Mouse (Mus musculus): ENCODE data around the gene Ptgs1. TPM values are rescaled to one million over a fixed set of nuclear protein-coding genes. Genes with fewer than 3 reads are reported as not detected.
A peak's percentile ranks its signal among the peaks of the same experiment; 100 is the strongest.

Gene Ptgs1
- polyA plus RNA-seq, 1 experiment, result 25.6 TPM

GRCm38 (mm10) chr2:36203011-36203825 lies 27.0 kb upstream of the Ptgs1 start:
- TF ChIP-seq CTCF (conservative IDR thresholded peaks at IDR 0.05; ENCODE audit: insufficient read depth, insufficient read length, low read depth, low read length), result no peak
- TF ChIP-seq POLR2A (IDR thresholded peaks at IDR 0.05; ENCODE audit: low read depth, low read length), result no peak
- peak; percentile 30 for DNase-seq
- WGBS, result 9% methylated on average over 39 of the region's 39 CpGs

GRCm38 (mm10) chr2:36204595-36204994 lies 25.6 kb upstream of the Ptgs1 start:
- H3K27me3 ChIP-seq (replicated peaks; ENCODE audit: control insufficient read depth, insufficient read depth, low read length), result no peaks in the 10 kb centered on the region

More at GRCm38 (mm10) chr2:36203011-36203825, 27.0 kb upstream of the Ptgs1 start:
- Histone ChIP-seq H3K36me3 (ENCODE audit: control insufficient read depth, insufficient read depth, low read length) (no peaks in the 10 kb centered on the region), H3K4me3 (ENCODE audit: insufficient read depth, low read depth, low read length) (0 out of 2 replicates have a peak overlapping the region, but pooled peaks have one; percentile 6), H3K4me1 (ENCODE audit: control insufficient read depth, insufficient read depth, low read length) (no peaks in the 10 kb centered on the region), H3K27ac (ENCODE audit: insufficient read depth, low read depth, low read length) (no peak overlapping the region), H3K27me3 (replicated peaks; ENCODE audit: control insufficient read depth, insufficient read depth, low read length) (no peaks in the 10 kb centered on the region)

GRCm38 (mm10) chr2:36207071-36207470 lies 23.2 kb upstream of the Ptgs1 start:
- no peaks in the 10 kb centered on the region for H3K36me3 ChIP-seq (ENCODE audit: control insufficient read depth, insufficient read depth, low read length)
- no peak overlapping the region for H3K27ac ChIP-seq (ENCODE audit: insufficient read depth, low read depth, low read length)
- H3K27me3 ChIP-seq (replicated peaks; ENCODE audit: control insufficient read depth, insufficient read depth, low read length), result no peaks in the 10 kb centered on the region
- no peak overlapping the region for H3K4me3 ChIP-seq (ENCODE audit: insufficient read depth, low read depth, low read length)
- WGBS, result 80% methylated on average over 11 of the region's 11 CpGs
- H3K4me1 ChIP-seq (ENCODE audit: control insufficient read depth, insufficient read depth, low read length), result no peaks in the 10 kb centered on the region
- DNase-seq, result no peak
- no peak for TF ChIP-seq CTCF (conservative IDR thresholded peaks at IDR 0.05; ENCODE audit: insufficient read depth, insufficient read length, low read depth, low read length)
- TF ChIP-seq POLR2A (IDR thresholded peaks at IDR 0.05; ENCODE audit: low read depth, low read length), result no peak

More at GRCm38 (mm10) chr2:36204595-36204994, 25.6 kb upstream of the Ptgs1 start:
- H3K4me1 ChIP-seq (ENCODE audit: control insufficient read depth, insufficient read depth, low read length), result no peaks in the 10 kb centered on the region
- H3K36me3 ChIP-seq (ENCODE audit: control insufficient read depth, insufficient read depth, low read length), result no peaks in the 10 kb centered on the region
- H3K27ac ChIP-seq (ENCODE audit: insufficient read depth, low read depth, low read length), result no peak overlapping the region
- no peak for DNase-seq
- TF ChIP-seq CTCF (conservative IDR thresholded peaks at IDR 0.05; ENCODE audit: insufficient read depth, insufficient read length, low read depth, low read length) (no peak), POLR2A (IDR thresholded peaks at IDR 0.05; ENCODE audit: low read depth, low read length) (no peak)
- 82% methylated on average over 4 of the region's 4 CpGs for WGBS
- H3K4me3 ChIP-seq (ENCODE audit: insufficient read depth, low read depth, low read length), result no peak overlapping the region

GRCm38 (mm10) chr2:36210796-36211195 lies 19.4 kb upstream of the Ptgs1 start:
- no peaks in the 10 kb centered on the region for H3K27me3 ChIP-seq (replicated peaks; ENCODE audit: control insufficient read depth, insufficient read depth, low read length)
- no peak overlapping the region for H3K4me3 ChIP-seq (ENCODE audit: insufficient read depth, low read depth, low read length)
- TF ChIP-seq CTCF (conservative IDR thresholded peaks at IDR 0.05; ENCODE audit: insufficient read depth, insufficient read length, low read depth, low read length) (no peak), POLR2A (IDR thresholded peaks at IDR 0.05; ENCODE audit: low read depth, low read length) (no peak)
- no peaks in the 10 kb centered on the region for H3K36me3 ChIP-seq (ENCODE audit: control insufficient read depth, insufficient read depth, low read length)
- DNase-seq, result peak; percentile 58
- WGBS, result 14% methylated on average over 34 of the region's 34 CpGs
- H3K27ac ChIP-seq (ENCODE audit: insufficient read depth, low read depth, low read length), result no peak overlapping the region
- no peaks in the 10 kb centered on the region; the same call in 1 of the 2 replicates for H3K4me1 ChIP-seq (ENCODE audit: control insufficient read depth, insufficient read depth, low read length)

- 49% methylated on average over 7 of the region's 7 CpGs for WGBS
Observed at GRCm38 (mm10) chr2:36211785-36212184, 18.4 kb upstream of the Ptgs1 start.

GRCm38 (mm10) chr2:36213108-36213507 lies 17.1 kb upstream of the Ptgs1 start:
- Histone ChIP-seq H3K4me3 (ENCODE audit: insufficient read depth, low read depth, low read length) (no peak overlapping the region), H3K36me3 (ENCODE audit: control insufficient read depth, insufficient read depth, low read length) (no peaks in the 10 kb centered on the region), H3K27ac (ENCODE audit: insufficient read depth, low read depth, low read length) (no peak overlapping the region), H3K27me3 (replicated peaks; ENCODE audit: control insufficient read depth, insufficient read depth, low read length) (no peaks in the 10 kb centered on the region), H3K4me1 (ENCODE audit: control insufficient read depth, insufficient read depth, low read length) (peaks cover 12% of the 10 kb centered on the region)
- WGBS, result 26% methylated on average over 7 of the region's 7 CpGs
- peak; percentile 67 for DNase-seq
- TF ChIP-seq POLR2A (IDR thresholded peaks at IDR 0.05; ENCODE audit: low read depth, low read length) (no peak), CTCF (conservative IDR thresholded peaks at IDR 0.05; ENCODE audit: insufficient read depth, insufficient read length, low read depth, low read length) (no peak)

More at GRCm38 (mm10) chr2:36211785-36212184, 18.4 kb upstream of the Ptgs1 start:
- H3K27ac ChIP-seq (ENCODE audit: insufficient read depth, low read depth, low read length), result no peak overlapping the region
- H3K4me1 ChIP-seq (ENCODE audit: control insufficient read depth, insufficient read depth, low read length), result peaks cover 1% of the 10 kb centered on the region
- no peaks in the 10 kb centered on the region for H3K27me3 ChIP-seq (replicated peaks; ENCODE audit: control insufficient read depth, insufficient read depth, low read length)
- H3K4me3 ChIP-seq (ENCODE audit: insufficient read depth, low read depth, low read length), result no peak overlapping the region
- peak; percentile 22 for DNase-seq
- no peak for TF ChIP-seq POLR2A (IDR thresholded peaks at IDR 0.05; ENCODE audit: low read depth, low read length)
- no peak for TF ChIP-seq CTCF (conservative IDR thresholded peaks at IDR 0.05; ENCODE audit: insufficient read depth, insufficient read length, low read depth, low read length)
- H3K36me3 ChIP-seq (ENCODE audit: control insufficient read depth, insufficient read depth, low read length), result no peaks in the 10 kb centered on the region

GRCm38 (mm10) chr2:36214023-36214422 lies 16.2 kb upstream of the Ptgs1 start:
- Histone ChIP-seq H3K27ac (ENCODE audit: insufficient read depth, low read depth, low read length) (no peak overlapping the region), H3K27me3 (replicated peaks; ENCODE audit: control insufficient read depth, insufficient read depth, low read length) (no peaks in the 10 kb centered on the region), H3K4me3 (ENCODE audit: insufficient read depth, low read depth, low read length) (no peak overlapping the region), H3K4me1 (ENCODE audit: control insufficient read depth, insufficient read depth, low read length) (peaks cover 13% of the 10 kb centered on the region), H3K36me3 (ENCODE audit: control insufficient read depth, insufficient read depth, low read length) (no peaks in the 10 kb centered on the region)
- TF ChIP-seq POLR2A (IDR thresholded peaks at IDR 0.05; ENCODE audit: low read depth, low read length), result no peak
- TF ChIP-seq CTCF (conservative IDR thresholded peaks at IDR 0.05; ENCODE audit: insufficient read depth, insufficient read length, low read depth, low read length), result peak; percentile 95
- under 1% methylated on average over 8 of the region's 8 CpGs for WGBS
- DNase-seq, result peak; percentile 92
